Mouse (Mus musculus) heart, postnatal 0 days (tissue): ENCODE results near the gene Plce1.

ENCODE experiments used
- CTCF ChIP-seq: IDR thresholded peaks from 2 replicates; pipeline ENCODE4 v1.5.1; 2016; ENCODE audit warnings: antibody characterized with exemption, control low read depth, low read depth
- EP300 ChIP-seq: IDR thresholded peaks from 2 replicates; pipeline ENCODE4 v1.6.1; 2016; ENCODE audit warnings: antibody characterized with exemption, low read depth

DNA sequence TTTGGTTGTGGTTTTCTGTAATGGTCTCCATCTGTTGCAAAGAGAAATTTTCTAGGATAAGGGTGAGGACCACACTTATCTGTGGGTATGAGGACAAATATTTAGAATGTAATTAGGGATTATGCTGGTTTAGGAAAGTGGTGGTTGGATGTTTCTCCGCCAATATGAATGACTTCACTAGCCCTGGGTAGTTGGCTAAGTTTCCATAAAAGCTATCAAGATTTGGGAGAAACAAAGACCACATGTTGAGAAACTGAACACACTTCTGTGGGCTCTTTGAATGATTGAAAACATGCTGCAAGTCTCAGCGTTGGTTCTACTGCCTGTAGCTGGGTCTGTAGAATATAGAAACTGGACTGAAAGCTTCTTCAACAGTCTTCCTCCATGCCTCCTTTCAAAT is 193.0 kb downstream of the Plce1 start:
- TF ChIP-seq EP300 (no peak), CTCF (no peak)
